Mouse (Mus musculus) hindbrain, embryonic 12.5 days (tissue): ENCODE measurements around the gene Zfhx2. TPM values are rescaled to one million over a fixed set of nuclear protein-coding genes. Genes with fewer than 3 reads are reported as not detected.

Source experiments
- ATAC-seq: fragments of 200-750 bp; cut with Nextera tagmentation; 2 replicates; pipeline ENCODE4 v1.8.0; 2017; ENCODE audit warnings: moderate TSS enrichment; ENCODE audit not compliant: low FRiP score
- H3K27ac ChIP-seq: fragments of 300-500 bp; sonication (generic); 2 replicates; pipeline ENCODE4 v1.5.1; 2016; ENCODE audit warnings: mild to moderate bottlenecking
- H3K27me3 ChIP-seq: fragments of 300-500 bp; sonication (generic); 2 replicates; pipeline ENCODE4 v1.6.1; 2016; ENCODE audit warnings: mild to moderate bottlenecking
- H3K36me3 ChIP-seq: fragments of 300-500 bp; sonication (generic); 2 replicates; pipeline ENCODE4 v1.6.1; 2016; ENCODE audit warnings: mild to moderate bottlenecking
- H3K4me1 ChIP-seq: fragments of 300-500 bp; sonication (generic); 2 replicates; pipeline ENCODE4 v1.6.1; 2016
- H3K4me2 ChIP-seq: fragments of 300-500 bp; sonication (generic); replicated peaks from 2 replicates; pipeline ENCODE4 v1.6.1; 2016; ENCODE audit warnings: mild to moderate bottlenecking
- H3K4me3 ChIP-seq: fragments of 300-500 bp; sonication (generic); 2 replicates; pipeline ENCODE4 v1.5.1; 2016; ENCODE audit warnings: mild to moderate bottlenecking
- H3K9ac ChIP-seq: fragments of 300-500 bp; sonication (generic); 2 replicates; pipeline ENCODE4 v1.6.1; 2016; ENCODE audit warnings: mild to moderate bottlenecking, moderate library complexity
- H3K9me3 ChIP-seq: fragments of 300-500 bp; sonication (generic); replicated peaks from 2 replicates; pipeline ENCODE4 v1.6.1; 2016; ENCODE audit warnings: mild to moderate bottlenecking
- WGBS: fragments of 180-500 bp; shearing (Covaris S2); methylation state at CpG from one replicate; pipeline ENCODE4 v1.1.7; 2016; 5-methylcytosine and 5-hydroxymethylcytosine counted together
- polyA plus RNA-seq: library from polyadenylated mRNA; unstranded; fragments of >200 nt; fragmentation: Nextera tagmentation; extraction: Ambion mirVana; gene quantifications from 2 replicates; pipeline ENCODE4 v1.2.1, GENCODE M21; 2016

Gene Zfhx2
- polyA plus RNA-seq, 1 experiment from 2014 or later: 30.9 TPM

DNA sequence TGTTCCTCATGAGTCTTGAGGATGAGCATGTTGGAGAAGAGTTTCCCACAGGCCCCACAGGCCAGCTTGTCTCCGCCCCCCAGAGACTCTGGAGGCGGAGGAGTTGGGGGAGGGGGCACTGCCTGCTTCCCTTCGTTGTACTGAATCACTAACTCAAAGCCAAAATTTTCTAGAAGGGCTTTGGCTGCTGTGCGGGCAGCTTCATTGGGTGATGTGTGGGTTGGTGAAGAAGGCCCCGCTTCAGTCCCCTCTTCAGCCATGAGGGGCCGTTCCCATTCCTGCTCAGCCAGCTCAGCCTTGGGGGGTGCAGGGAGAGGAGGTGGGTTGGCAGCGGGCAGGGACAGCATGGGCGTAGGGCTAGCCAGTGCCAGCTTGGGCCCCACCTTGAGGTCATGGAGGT is 26.1 kb downstream of the Zfhx2 start:
- no peak overlapping the region for H3K9ac ChIP-seq
- no peaks in the 10 kb centered on the region for H3K9me3 ChIP-seq
- ATAC-seq: no peak
- H3K4me1 ChIP-seq: peaks cover 21% of the 10 kb centered on the region
- no peak overlapping the region for H3K4me3 ChIP-seq
- no peaks in the 10 kb centered on the region for H3K27me3 ChIP-seq
- WGBS: 88% methylated on average over 8 of the region's 8 CpGs
- H3K4me2 ChIP-seq: no peak overlapping the region
- H3K36me3 ChIP-seq: peaks cover 89% of the 10 kb centered on the region
- H3K27ac ChIP-seq: no peak overlapping the region

DNA sequence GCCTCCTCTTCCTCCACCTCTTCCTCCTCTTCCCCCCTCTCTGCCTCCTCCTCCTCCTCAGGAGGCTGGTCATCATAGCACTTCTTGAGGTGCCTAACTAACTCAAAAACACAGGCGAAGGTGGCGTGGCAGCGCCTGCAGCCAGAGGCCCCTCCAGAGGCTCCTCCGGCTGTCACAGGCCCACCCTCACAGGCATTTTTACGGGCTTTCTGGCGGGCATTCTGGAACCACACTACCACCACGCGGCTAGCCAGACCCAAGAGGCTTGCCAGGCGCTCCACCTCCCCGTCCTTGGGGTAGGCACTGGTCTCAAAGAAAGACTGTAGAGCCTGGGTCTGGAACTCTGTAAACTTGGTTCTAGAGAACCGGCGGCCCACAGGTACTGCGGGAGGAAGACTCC is 26.7 kb downstream of the Zfhx2 start:
- H3K4me3 ChIP-seq: no peak overlapping the region
- ATAC-seq: no peak
- H3K4me2 ChIP-seq: no peak overlapping the region
- H3K9me3 ChIP-seq: no peaks in the 10 kb centered on the region
- H3K4me1 ChIP-seq: peaks cover 23% of the 10 kb centered on the region
- peaks cover 82% of the 10 kb centered on the region for H3K36me3 ChIP-seq
- H3K27me3 ChIP-seq: no peaks in the 10 kb centered on the region
- no peak overlapping the region for H3K27ac ChIP-seq
- H3K9ac ChIP-seq: no peak overlapping the region
- 86% methylated on average over 13 of the region's 13 CpGs for WGBS

DNA sequence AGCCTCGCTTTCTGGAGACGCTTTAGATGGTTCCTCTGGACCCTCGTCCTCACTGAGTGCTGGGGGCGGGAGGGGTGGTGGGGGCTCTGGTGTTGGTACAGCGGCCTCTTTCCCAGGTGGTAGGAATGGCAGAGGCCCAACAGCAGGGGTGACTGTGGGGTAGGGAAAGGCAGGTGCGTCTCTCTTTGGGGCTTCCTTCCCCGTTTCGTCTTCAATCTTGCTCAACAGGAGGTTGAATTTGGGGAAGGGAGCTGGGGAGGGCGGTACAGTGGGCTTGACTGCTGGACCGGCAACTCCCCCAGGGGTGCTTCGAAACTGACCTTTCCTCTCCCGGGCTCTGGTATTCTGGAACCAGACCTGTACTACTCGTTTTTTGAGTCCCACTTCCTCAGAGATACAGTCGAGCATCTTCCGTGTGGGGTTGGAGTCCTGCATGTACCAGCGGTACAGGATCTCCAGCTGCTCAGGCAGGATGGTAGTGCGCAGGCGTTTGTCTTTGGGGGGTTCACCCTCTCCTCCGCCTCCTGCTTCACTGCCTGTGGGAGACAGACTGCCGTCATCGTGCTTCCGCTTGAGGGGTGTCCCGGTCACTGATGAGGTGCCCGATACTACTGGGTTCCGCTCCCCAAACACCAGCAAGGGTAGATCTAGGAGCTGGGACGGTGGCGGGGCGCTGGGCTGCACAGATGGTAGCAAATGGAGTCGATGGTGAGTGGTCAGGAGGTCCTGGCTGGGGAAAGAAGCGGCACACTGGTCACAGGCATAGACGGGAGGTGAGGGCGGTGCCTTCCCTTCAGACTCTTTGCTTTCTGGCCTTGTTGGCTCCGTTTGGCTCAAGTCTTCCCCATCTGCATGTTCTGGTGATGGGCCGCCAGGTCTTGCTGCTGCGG is 27.4 kb downstream of the Zfhx2 start:
- no peak overlapping the region for H3K27ac ChIP-seq
- H3K9ac ChIP-seq: no peak overlapping the region
- ATAC-seq: no peak
- peaks cover 23% of the 10 kb centered on the region for H3K4me1 ChIP-seq
- H3K9me3 ChIP-seq: no peaks in the 10 kb centered on the region
- WGBS: 74% methylated on average over 35 of the region's 35 CpGs
- H3K4me3 ChIP-seq: no peak overlapping the region
- H3K27me3 ChIP-seq: no peaks in the 10 kb centered on the region
- no peak overlapping the region for H3K4me2 ChIP-seq
- peaks cover 76% of the 10 kb centered on the region for H3K36me3 ChIP-seq

DNA sequence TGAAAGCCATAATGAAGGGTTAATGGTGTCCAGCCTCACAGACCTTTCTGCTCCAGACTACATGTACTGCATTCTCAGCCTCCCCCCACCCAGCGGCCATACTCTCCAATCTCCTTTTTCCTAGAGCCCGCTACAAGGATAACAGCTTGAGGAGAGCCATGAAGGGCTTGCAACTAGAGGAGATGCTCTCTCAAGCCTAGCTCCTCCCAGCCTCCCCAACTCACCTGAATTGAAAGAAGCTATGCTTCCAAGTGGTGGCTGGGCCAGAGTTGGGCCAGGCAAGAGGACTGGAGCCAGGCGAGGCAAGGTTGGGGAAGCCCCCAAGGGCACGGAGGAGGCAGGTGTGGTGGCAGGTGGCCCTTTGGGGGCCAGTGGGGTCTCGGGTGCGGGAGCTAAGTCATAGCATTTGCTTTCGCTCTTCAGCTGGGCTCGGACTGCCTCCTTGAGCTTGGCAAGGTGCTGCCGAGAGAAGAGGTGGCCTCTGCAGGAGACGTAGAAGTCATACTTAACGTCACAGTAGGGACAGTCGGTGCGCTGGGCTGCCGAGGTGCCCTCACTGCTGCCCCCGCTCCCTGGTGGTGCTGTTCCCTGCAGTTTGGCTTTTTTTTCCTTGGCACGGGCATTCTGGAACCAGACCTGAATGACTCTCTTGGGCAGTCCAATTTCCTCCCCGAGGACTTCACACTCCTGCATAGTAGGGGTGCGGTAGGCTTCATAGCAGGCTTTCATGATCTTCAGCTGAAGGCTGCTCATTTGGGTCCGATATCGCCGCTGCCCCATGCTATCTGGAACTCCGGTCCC is 28.3 kb downstream of the Zfhx2 start:
- peaks cover 67% of the 10 kb centered on the region for H3K36me3 ChIP-seq
- no peaks in the 10 kb centered on the region for H3K27me3 ChIP-seq
- no peaks in the 10 kb centered on the region for H3K9me3 ChIP-seq
- no peak overlapping the region for H3K9ac ChIP-seq
- no peak overlapping the region for H3K4me2 ChIP-seq
- peak overlapping the region; percentile 23; the same call in 1 of the 2 replicates for H3K27ac ChIP-seq
- no peak overlapping the region for H3K4me3 ChIP-seq
- peaks cover 23% of the 10 kb centered on the region for H3K4me1 ChIP-seq
- WGBS: 87% methylated on average over 22 of the region's 22 CpGs
- no peak for ATAC-seq

DNA sequence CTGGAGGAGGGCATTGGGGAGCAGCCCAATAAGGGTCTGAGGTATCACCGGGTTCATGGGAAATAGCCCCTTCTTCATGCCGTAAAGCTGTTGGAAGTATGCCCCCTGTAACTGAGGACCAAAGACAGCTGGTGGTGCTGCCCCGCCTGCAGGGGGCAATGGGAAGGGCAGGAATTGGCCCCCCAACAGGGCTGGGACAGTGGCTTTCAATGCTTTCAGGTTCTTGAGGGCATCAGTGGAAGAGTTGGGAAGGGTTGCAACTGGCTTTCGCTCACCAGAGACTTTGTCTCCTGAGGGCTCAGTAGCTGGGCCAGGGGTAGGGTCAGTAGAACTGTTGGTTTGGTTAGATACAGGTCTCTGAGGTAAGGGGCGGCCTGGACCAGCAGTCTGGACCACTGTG is 29.0 kb downstream of the Zfhx2 start:
- H3K4me2 ChIP-seq: peak overlapping the region; percentile 25; the same call in 1 of the 2 replicates
- peak overlapping the region; percentile 38; the same call in 1 of the 2 replicates for H3K9ac ChIP-seq
- WGBS: 84% methylated on average over 5 of the region's 5 CpGs
- no peaks in the 10 kb centered on the region for H3K27me3 ChIP-seq
- ATAC-seq: no peak
- peaks cover 61% of the 10 kb centered on the region for H3K36me3 ChIP-seq
- H3K9me3 ChIP-seq: no peaks in the 10 kb centered on the region
- H3K27ac ChIP-seq: peak overlapping the region; percentile 23; the same call in 1 of the 2 replicates
- H3K4me3 ChIP-seq: no peak overlapping the region
- H3K4me1 ChIP-seq: peaks cover 23% of the 10 kb centered on the region

DNA sequence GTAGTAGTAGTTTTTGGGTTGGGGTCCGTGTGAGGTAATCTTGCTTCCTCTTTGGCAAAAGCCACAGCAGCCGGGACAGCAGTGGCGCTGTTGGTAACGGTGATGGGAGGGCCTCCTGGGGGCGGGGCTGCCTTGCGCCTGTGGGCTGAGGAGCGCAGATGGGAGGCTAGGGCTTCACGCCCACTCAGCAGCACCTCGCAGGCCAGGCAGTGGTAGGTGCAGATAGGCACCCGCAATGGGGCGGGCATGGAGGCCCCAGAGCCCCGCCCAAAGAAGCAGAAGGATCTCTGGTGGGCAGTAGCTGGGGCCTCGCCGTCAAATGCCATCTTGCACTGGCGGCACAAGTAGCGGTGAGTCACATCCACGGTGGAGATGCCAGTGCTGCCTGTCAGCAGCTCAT is 29.5 kb downstream of the Zfhx2 start:
- peaks cover 23% of the 10 kb centered on the region for H3K4me1 ChIP-seq
- 22% methylated on average over 17 of the region's 17 CpGs for WGBS
- H3K9ac ChIP-seq: peak overlapping the region; percentile 38; the same call in 1 of the 2 replicates
- H3K27me3 ChIP-seq: no peaks in the 10 kb centered on the region
- peak; percentile 69 for ATAC-seq
- no peaks in the 10 kb centered on the region for H3K9me3 ChIP-seq
- peaks cover 56% of the 10 kb centered on the region for H3K36me3 ChIP-seq
- no peak overlapping the region for H3K4me3 ChIP-seq
- H3K4me2 ChIP-seq: peak overlapping the region; percentile 25; the same call in 1 of the 2 replicates
- no peak overlapping the region; the same call in 1 of the 2 replicates for H3K27ac ChIP-seq

DNA sequence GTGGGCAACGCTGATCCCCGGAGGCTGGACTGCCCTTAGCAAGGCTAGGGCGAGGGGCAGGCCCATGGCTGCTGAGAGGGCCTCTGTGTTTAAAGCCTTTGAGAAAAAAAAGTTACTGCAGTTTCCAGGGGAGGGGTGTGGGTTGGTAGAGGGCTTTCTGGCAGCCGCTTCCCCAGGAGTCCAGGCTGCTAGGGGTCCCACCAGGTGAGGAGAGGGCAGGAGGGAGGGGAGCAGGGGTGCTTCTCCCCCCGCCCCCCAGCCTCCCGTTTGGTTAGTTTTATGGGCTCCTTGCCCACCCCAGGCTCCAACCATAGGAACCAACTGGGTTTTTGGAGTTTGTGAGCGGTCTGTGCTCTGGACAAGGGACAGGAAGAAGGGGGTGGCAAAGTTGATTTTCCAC is 30.3 kb downstream of the Zfhx2 start:
- WGBS: 53% methylated on average over 7 of the region's 7 CpGs

DNA sequence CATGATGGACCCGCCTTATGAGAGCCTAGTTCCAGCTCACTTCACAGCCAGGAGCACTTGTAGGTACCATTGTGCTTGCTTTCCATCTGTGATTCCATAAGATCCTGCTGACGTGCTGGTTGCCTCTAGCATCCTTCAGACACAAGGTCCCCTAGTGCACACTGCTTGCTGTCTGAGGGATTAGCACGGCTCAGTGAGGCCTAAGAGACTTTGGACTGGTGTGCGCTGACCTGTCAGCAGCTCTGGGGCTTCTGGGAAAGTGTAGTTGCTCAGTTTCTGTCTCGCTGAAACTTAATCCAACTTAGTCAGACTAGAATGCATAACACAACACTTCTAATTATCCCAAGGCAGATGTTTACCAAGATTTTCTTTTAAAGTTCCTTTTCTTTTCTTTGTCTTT is 32.2 kb downstream of the Zfhx2 start:
- no peak overlapping the region for H3K9ac ChIP-seq
- peaks cover 29% of the 10 kb centered on the region for H3K36me3 ChIP-seq
- H3K9me3 ChIP-seq: no peaks in the 10 kb centered on the region
- WGBS: 63% methylated on average over 5 of the region's 5 CpGs
- no peak overlapping the region for H3K27ac ChIP-seq
- no peak for ATAC-seq
- no peak overlapping the region for H3K4me3 ChIP-seq
- peaks cover 23% of the 10 kb centered on the region for H3K4me1 ChIP-seq
- no peak overlapping the region for H3K4me2 ChIP-seq
- H3K27me3 ChIP-seq: no peaks in the 10 kb centered on the region

More for the DNA sequence above, 30.3 kb downstream of the Zfhx2 start:
- peaks cover 48% of the 10 kb centered on the region for H3K36me3 ChIP-seq
- H3K9me3 ChIP-seq: no peaks in the 10 kb centered on the region
- H3K27me3 ChIP-seq: no peaks in the 10 kb centered on the region
- H3K9ac ChIP-seq: no peak overlapping the region
- H3K4me2 ChIP-seq: no peak overlapping the region
- H3K27ac ChIP-seq: no peak overlapping the region
- peaks cover 23% of the 10 kb centered on the region for H3K4me1 ChIP-seq
- no peak for ATAC-seq
- H3K4me3 ChIP-seq: no peak overlapping the region

DNA sequence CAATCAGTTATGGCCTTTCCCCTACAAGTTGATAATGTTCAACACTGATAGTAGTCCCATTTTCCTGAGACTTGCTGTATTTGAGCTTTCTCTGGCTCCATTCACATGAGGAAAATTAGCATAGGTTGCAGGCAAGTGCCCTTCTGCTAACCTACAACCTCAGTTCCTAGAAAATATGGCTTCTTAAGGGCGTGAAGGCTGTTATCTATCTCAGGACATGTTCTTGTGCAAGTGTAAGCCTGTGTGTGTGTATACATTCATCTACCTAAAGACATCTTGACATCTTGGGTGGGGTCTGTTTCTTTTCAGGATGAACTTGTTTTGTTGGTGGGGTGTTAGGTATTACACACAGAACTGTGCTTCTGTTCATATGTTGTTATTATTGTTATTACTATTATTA is 33.1 kb downstream of the Zfhx2 start:
- no peak overlapping the region for H3K9ac ChIP-seq
- no peaks in the 10 kb centered on the region for H3K27me3 ChIP-seq
- H3K4me1 ChIP-seq: peaks cover 27% of the 10 kb centered on the region
- no peaks in the 10 kb centered on the region for H3K9me3 ChIP-seq
- H3K4me2 ChIP-seq: no peak overlapping the region
- no peak overlapping the region for H3K27ac ChIP-seq
- H3K4me3 ChIP-seq: no peak overlapping the region
- ATAC-seq: no peak
- WGBS: 87% methylated on average over 1 of the region's 1 CpGs
- peaks cover 19% of the 10 kb centered on the region for H3K36me3 ChIP-seq

DNA sequence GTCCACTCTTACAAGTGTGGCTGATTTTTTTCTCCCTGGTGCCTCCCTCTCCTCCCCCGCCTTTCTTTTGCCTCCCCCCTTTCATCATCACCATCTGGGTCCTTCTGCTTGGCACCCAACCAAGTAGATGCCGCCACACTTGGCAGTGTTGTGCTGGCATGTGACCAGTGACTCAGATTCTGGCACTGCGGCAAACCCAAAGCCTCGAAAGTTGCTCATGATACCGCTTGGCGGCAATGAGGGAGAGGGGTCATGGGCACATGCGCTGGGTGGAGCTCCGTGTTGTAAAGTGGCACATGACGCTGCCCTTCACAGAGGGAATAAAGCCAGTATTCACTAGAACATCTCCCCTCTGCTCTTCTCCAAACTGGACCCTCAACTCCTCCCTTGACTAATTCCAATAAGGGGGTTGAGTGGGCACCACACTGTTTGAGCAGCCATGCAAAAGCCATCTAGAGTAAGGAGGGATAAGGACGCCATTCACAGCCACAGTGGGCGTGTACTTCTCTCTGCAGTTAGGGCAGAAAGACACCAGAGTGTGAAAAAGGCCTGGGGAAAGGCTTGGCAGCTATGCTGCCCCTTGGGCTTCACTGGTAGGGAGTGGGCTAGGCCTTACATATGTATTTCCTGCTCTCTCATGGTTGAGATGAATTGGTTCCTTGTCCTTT is 36.8 kb downstream of the Zfhx2 start:
- Histone ChIP-seq H3K27ac (no peak overlapping the region), H3K4me2 (no peak overlapping the region), H3K4me3 (no peak overlapping the region), H3K36me3 (no peaks in the 10 kb centered on the region), H3K27me3 (no peaks in the 10 kb centered on the region), H3K9ac (no peak overlapping the region), H3K9me3 (no peaks in the 10 kb centered on the region), H3K4me1 (peaks cover 18% of the 10 kb centered on the region)
- WGBS: 79% methylated on average over 11 of the region's 11 CpGs
- ATAC-seq: 0 out of 2 replicates have a peak, but pooled peaks have one; percentile 2

DNA sequence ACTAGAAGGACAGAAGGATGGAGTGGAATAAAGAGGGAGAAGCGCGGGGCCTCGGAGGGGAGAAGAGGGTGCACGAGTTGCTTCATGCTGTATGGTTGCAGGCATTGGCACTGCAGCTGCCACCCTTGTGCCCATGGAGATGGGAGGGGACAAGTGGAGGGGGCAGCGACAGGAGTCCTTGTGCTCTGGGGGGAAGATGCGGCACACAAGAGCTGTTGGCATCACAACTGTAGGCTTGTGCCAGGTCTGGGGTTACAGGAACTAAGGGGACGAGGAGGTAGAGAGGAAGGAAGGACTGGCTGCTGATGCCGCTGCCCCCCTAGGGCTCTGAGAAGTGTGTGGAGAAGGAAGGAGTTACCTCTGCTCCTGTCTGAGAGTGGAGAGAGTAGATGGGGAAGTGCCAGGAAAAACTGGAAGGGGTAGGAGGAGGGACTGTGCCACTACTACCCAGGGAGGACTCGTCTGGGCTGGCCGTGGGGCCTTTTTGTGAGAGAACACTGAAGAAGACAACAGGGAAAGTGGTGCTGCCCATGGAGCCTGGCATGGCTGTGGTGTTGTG is 37.9 kb downstream of the Zfhx2 start:
- Histone ChIP-seq H3K4me1 (peaks cover 18% of the 10 kb centered on the region), H3K4me2 (0 out of 2 replicates have a peak overlapping the region, but pooled peaks have one; percentile 11), H3K27ac (peak overlapping the region; percentile 55; the same call in 1 of the 2 replicates), H3K36me3 (no peaks in the 10 kb centered on the region), H3K9ac (no peak overlapping the region), H3K9me3 (no peaks in the 10 kb centered on the region), H3K4me3 (no peak overlapping the region), H3K27me3 (no peaks in the 10 kb centered on the region)
- 84% methylated on average over 10 of the region's 10 CpGs for WGBS
- no peak; the same call in 1 of the 2 replicates for ATAC-seq
